Mouse (Mus musculus): ENCODE results near the gene Ccnl2. TPM values are rescaled to one million over a fixed set of nuclear protein-coding genes. Genes with fewer than 3 reads are reported as not detected.
A peak's percentile ranks its signal among the peaks of the same experiment; 100 is the strongest.

The Ccnl2 gene
- polyA plus RNA-seq, 1 experiment from 2014 or later, result 130 TPM

GRCm38 (mm10) chr4:155774971-155775740, 37.1 kb upstream of the Ccnl2 start:
- Histone ChIP-seq H3K27ac (ENCODE audit: low read length) (peak overlapping the region; percentile 85), H3K9me3 (ENCODE audit: control insufficient read depth, low read length) (no peaks in the 10 kb centered on the region), H3K36me3 (ENCODE audit: control insufficient read depth, insufficient read depth, low read length) (no peaks in the 10 kb centered on the region), H3K27me3 (replicated peaks; ENCODE audit: control insufficient read depth, insufficient read depth, low read length) (peaks cover 3% of the 10 kb centered on the region; the same call in 1 of the 2 replicates), H3K9ac (ENCODE audit: low read depth, low read length) (0 out of 2 replicates have a peak overlapping the region, but pooled peaks have one; percentile 38), H3K4me3 (ENCODE audit: low read length) (peak overlapping the region; percentile 52), H3K4me1 (ENCODE audit: control insufficient read depth, insufficient read depth, low read length) (peaks cover 53% of the 10 kb centered on the region), H3K4me2 (ENCODE audit: low read depth, low read length) (peak overlapping the region; percentile 91)
- ATAC-seq, result peak; percentile 9; the same call in 1 of the 2 replicates
- WGBS, result 38% methylated on average over 9 of the region's 9 CpGs

GRCm38 (mm10) chr4:155775855-155776254, 36.4 kb upstream of the Ccnl2 start:
- WGBS, result 67% methylated on average over 3 of the region's 3 CpGs
- Histone ChIP-seq H3K4me2 (ENCODE audit: low read depth, low read length) (no peak overlapping the region), H3K27me3 (replicated peaks; ENCODE audit: control insufficient read depth, insufficient read depth, low read length) (peaks cover 3% of the 10 kb centered on the region; the same call in 1 of the 2 replicates), H3K4me1 (ENCODE audit: control insufficient read depth, insufficient read depth, low read length) (peaks cover 49% of the 10 kb centered on the region), H3K4me3 (ENCODE audit: low read length) (no peak overlapping the region), H3K9ac (ENCODE audit: low read depth, low read length) (no peak overlapping the region), H3K9me3 (ENCODE audit: control insufficient read depth, low read length) (no peaks in the 10 kb centered on the region), H3K27ac (ENCODE audit: low read length) (peak overlapping the region; percentile 85), H3K36me3 (ENCODE audit: control insufficient read depth, insufficient read depth, low read length) (no peaks in the 10 kb centered on the region)
- no peak for ATAC-seq

- Histone ChIP-seq H3K9ac (ENCODE audit: low read depth, low read length) (no peak overlapping the region), H3K36me3 (ENCODE audit: control insufficient read depth, insufficient read depth, low read length) (no peaks in the 10 kb centered on the region), H3K4me3 (ENCODE audit: low read length) (no peak overlapping the region), H3K9me3 (ENCODE audit: control insufficient read depth, low read length) (no peaks in the 10 kb centered on the region), H3K27me3 (replicated peaks; ENCODE audit: control insufficient read depth, insufficient read depth, low read length) (peaks cover 3% of the 10 kb centered on the region; the same call in 1 of the 2 replicates), H3K27ac (ENCODE audit: low read length) (peak overlapping the region; percentile 28; the same call in 1 of the 2 replicates), H3K4me2 (ENCODE audit: low read depth, low read length) (no peak overlapping the region), H3K4me1 (ENCODE audit: control insufficient read depth, insufficient read depth, low read length) (peaks cover 46% of the 10 kb centered on the region)
- 50% methylated on average over 2 of the region's 2 CpGs for WGBS
- ATAC-seq, result no peak
Measured at GRCm38 (mm10) chr4:155776704-155777335, 35.5 kb upstream of the Ccnl2 start.

GRCm38 (mm10) chr4:155777816-155778215, 34.5 kb upstream of the Ccnl2 start:
- H3K4me1 ChIP-seq (ENCODE audit: control insufficient read depth, insufficient read depth, low read length), result peaks cover 38% of the 10 kb centered on the region
- H3K4me3 ChIP-seq (ENCODE audit: low read length), result no peak overlapping the region
- H3K27ac ChIP-seq (ENCODE audit: low read length), result no peak overlapping the region; the same call in 1 of the 2 replicates
- no peak for ATAC-seq
- H3K4me2 ChIP-seq (ENCODE audit: low read depth, low read length), result no peak overlapping the region
- peaks cover 3% of the 10 kb centered on the region; the same call in 1 of the 2 replicates for H3K27me3 ChIP-seq (replicated peaks; ENCODE audit: control insufficient read depth, insufficient read depth, low read length)
- H3K36me3 ChIP-seq (ENCODE audit: control insufficient read depth, insufficient read depth, low read length), result no peaks in the 10 kb centered on the region
- H3K9ac ChIP-seq (ENCODE audit: low read depth, low read length), result no peak overlapping the region
- no peaks in the 10 kb centered on the region for H3K9me3 ChIP-seq (ENCODE audit: control insufficient read depth, low read length)
- 77% methylated on average over 2 of the region's 2 CpGs for WGBS

GRCm38 (mm10) chr4:155779498-155779897, 32.8 kb upstream of the Ccnl2 start:
- 84% methylated on average over 4 of the region's 4 CpGs for WGBS
- Histone ChIP-seq H3K4me1 (ENCODE audit: control insufficient read depth, insufficient read depth, low read length) (peaks cover 26% of the 10 kb centered on the region), H3K4me3 (ENCODE audit: low read length) (no peak overlapping the region), H3K4me2 (ENCODE audit: low read depth, low read length) (no peak overlapping the region), H3K27me3 (replicated peaks; ENCODE audit: control insufficient read depth, insufficient read depth, low read length) (no peaks in the 10 kb centered on the region), H3K9me3 (ENCODE audit: control insufficient read depth, low read length) (no peaks in the 10 kb centered on the region), H3K36me3 (ENCODE audit: control insufficient read depth, insufficient read depth, low read length) (no peaks in the 10 kb centered on the region), H3K27ac (ENCODE audit: low read length) (no peak overlapping the region), H3K9ac (ENCODE audit: low read depth, low read length) (no peak overlapping the region)
- ATAC-seq, result no peak

GRCm38 (mm10) chr4:155780895-155781294, 31.4 kb upstream of the Ccnl2 start:
- WGBS, result 33% methylated on average over 6 of the region's 6 CpGs
- no peaks in the 10 kb centered on the region for H3K36me3 ChIP-seq (ENCODE audit: control insufficient read depth, insufficient read depth, low read length)

GRCm38 (mm10) chr4:155783486-155784080, 28.7 kb upstream of the Ccnl2 start:
- ATAC-seq, result peak; percentile 5; the same call in 1 of the 2 replicates
- 30% methylated on average over 16 of the region's 16 CpGs for WGBS
- Histone ChIP-seq H3K36me3 (ENCODE audit: control insufficient read depth, insufficient read depth, low read length) (no peaks in the 10 kb centered on the region), H3K27ac (ENCODE audit: low read length) (peak overlapping the region; percentile 97), H3K27me3 (replicated peaks; ENCODE audit: control insufficient read depth, insufficient read depth, low read length) (no peaks in the 10 kb centered on the region), H3K4me1 (ENCODE audit: control insufficient read depth, insufficient read depth, low read length) (peaks cover 16% of the 10 kb centered on the region), H3K4me2 (ENCODE audit: low read depth, low read length) (peak overlapping the region; percentile 73), H3K9me3 (ENCODE audit: control insufficient read depth, low read length) (no peaks in the 10 kb centered on the region), H3K4me3 (ENCODE audit: low read length) (peak overlapping the region; percentile 76), H3K9ac (ENCODE audit: low read depth, low read length) (peak overlapping the region; percentile 91)

More at GRCm38 (mm10) chr4:155780895-155781294, 31.4 kb upstream of the Ccnl2 start:
- Histone ChIP-seq H3K27ac (ENCODE audit: low read length) (peak overlapping the region; percentile 23; the same call in 1 of the 2 replicates), H3K9me3 (ENCODE audit: control insufficient read depth, low read length) (no peaks in the 10 kb centered on the region), H3K27me3 (replicated peaks; ENCODE audit: control insufficient read depth, insufficient read depth, low read length) (no peaks in the 10 kb centered on the region), H3K9ac (ENCODE audit: low read depth, low read length) (no peak overlapping the region), H3K4me3 (ENCODE audit: low read length) (no peak overlapping the region), H3K4me1 (ENCODE audit: control insufficient read depth, insufficient read depth, low read length) (peaks cover 27% of the 10 kb centered on the region), H3K4me2 (ENCODE audit: low read depth, low read length) (no peak overlapping the region)
- ATAC-seq, result no peak

- Histone ChIP-seq H3K4me2 (ENCODE audit: low read depth, low read length) (peak overlapping the region; percentile 73), H3K4me3 (ENCODE audit: low read length) (peak overlapping the region; percentile 76)
- WGBS, result under 1% methylated on average over 52 of the region's 52 CpGs
Measured at GRCm38 (mm10) chr4:155784081-155784701, 28.1 kb upstream of the Ccnl2 start.

GRCm38 (mm10) chr4:155785246-155785645, 27.0 kb upstream of the Ccnl2 start:
- H3K9ac ChIP-seq (ENCODE audit: low read depth, low read length), result 0 out of 2 replicates have a peak overlapping the region, but pooled peaks have one; percentile 24
- H3K27me3 ChIP-seq (replicated peaks; ENCODE audit: control insufficient read depth, insufficient read depth, low read length), result no peaks in the 10 kb centered on the region
- no peak for ATAC-seq
- H3K9me3 ChIP-seq (ENCODE audit: control insufficient read depth, low read length), result no peaks in the 10 kb centered on the region
- H3K4me1 ChIP-seq (ENCODE audit: control insufficient read depth, insufficient read depth, low read length), result peaks cover 16% of the 10 kb centered on the region
- H3K4me2 ChIP-seq (ENCODE audit: low read depth, low read length), result no peak overlapping the region
- no peak overlapping the region for H3K4me3 ChIP-seq (ENCODE audit: low read length)
- no peaks in the 10 kb centered on the region for H3K36me3 ChIP-seq (ENCODE audit: control insufficient read depth, insufficient read depth, low read length)
- H3K27ac ChIP-seq (ENCODE audit: low read length), result peak overlapping the region; percentile 23; the same call in 1 of the 2 replicates
- WGBS, result 83% methylated on average over 10 of the region's 10 CpGs

More at GRCm38 (mm10) chr4:155784081-155784701, 28.1 kb upstream of the Ccnl2 start:
- Histone ChIP-seq H3K36me3 (ENCODE audit: control insufficient read depth, insufficient read depth, low read length) (no peaks in the 10 kb centered on the region), H3K9ac (ENCODE audit: low read depth, low read length) (peak overlapping the region; percentile 91), H3K27me3 (replicated peaks; ENCODE audit: control insufficient read depth, insufficient read depth, low read length) (no peaks in the 10 kb centered on the region), H3K27ac (ENCODE audit: low read length) (peak overlapping the region; percentile 97), H3K9me3 (ENCODE audit: control insufficient read depth, low read length) (no peaks in the 10 kb centered on the region), H3K4me1 (ENCODE audit: control insufficient read depth, insufficient read depth, low read length) (peaks cover 16% of the 10 kb centered on the region)
- ATAC-seq, result peak; percentile 94

All from intestine, embryonic 16.5 days (tissue).